Mouse (Mus musculus): ENCODE measurements at regions not wholly inside any gene's neighbourhood (a gene's known extent, or its start where the extent isn't known, plus 50 kb on each side); places are given as distances from the start of the nearest gene placed in this dataset.

- peak in 1 of 2 experiments; percentile 7 for DNase-seq (ENCODE audit: low spot score in 2 of 2)
These were observed 155.5 kb downstream of the Qrsl1 start for GRCm38 (mm10) chr10:43745931-43746630.

GRCm38 (mm10) chr10:43746631-43747001 lies 154.9 kb downstream of the Qrsl1 start:
- no peak for DNase-seq (ENCODE audit: low spot score in 2 of 2)

GRCm38 (mm10) chr10:43747541-43747940 lies 154.0 kb downstream of the Qrsl1 start:
- DNase-seq (ENCODE audit: low spot score in 2 of 2) = peak in 1 of 2 experiments; percentile 8

GRCm38 (mm10) chr10:43748300-43748699 lies 153.2 kb downstream of the Qrsl1 start:
- no peak for DNase-seq (ENCODE audit: low spot score in 2 of 2)

- DNase-seq (ENCODE audit: low spot score in 2 of 2) = peak in 1 of 2 experiments; percentile 11
These were observed 151.9 kb downstream of the Qrsl1 start for GRCm38 (mm10) chr10:43749496-43750110.

GRCm38 (mm10) chr10:43750401-43750800 lies 151.1 kb downstream of the Qrsl1 start:
- no peak for DNase-seq (ENCODE audit: low spot score in 2 of 2)

GRCm38 (mm10) chr10:43750854-43751253 lies 150.7 kb downstream of the Qrsl1 start:
- DNase-seq (ENCODE audit: low spot score in 2 of 2) = no peak

GRCm38 (mm10) chr10:43751881-43752675 lies 149.5 kb downstream of the Qrsl1 start:
- DNase-seq (ENCODE audit: low spot score in 2 of 2) = peak in 1 of 2 experiments; percentile 20

GRCm38 (mm10) chr10:43756881-43757565 lies 144.5 kb downstream of the Qrsl1 start:
- DNase-seq (ENCODE audit: low spot score in 2 of 2) = no peak

GRCm38 (mm10) chr10:43758124-43759025 lies 143.2 kb downstream of the Qrsl1 start:
- DNase-seq (ENCODE audit: low spot score in 2 of 2) = no peak

GRCm38 (mm10) chr10:43759186-43759905 lies 142.2 kb downstream of the Qrsl1 start:
- DNase-seq (ENCODE audit: low spot score in 2 of 2) = no peak

- DNase-seq (ENCODE audit: low spot score in 2 of 2) = no peak
These were observed 141.7 kb downstream of the Qrsl1 start for GRCm38 (mm10) chr10:43759906-43760281.

- DNase-seq (ENCODE audit: low spot score in 2 of 2) = no peak
These were observed 139.5 kb downstream of the Qrsl1 start for GRCm38 (mm10) chr10:43761979-43762570.

GRCm38 (mm10) chr10:43764581-43764980 lies 137.0 kb downstream of the Qrsl1 start:
- DNase-seq (ENCODE audit: low spot score in 2 of 2) = no peak

GRCm38 (mm10) chr10:43765275-43765674 lies 136.3 kb downstream of the Qrsl1 start:
- no peak for DNase-seq (ENCODE audit: low spot score in 2 of 2)

GRCm38 (mm10) chr10:43765829-43766486 lies 135.6 kb downstream of the Qrsl1 start:
- no peak for DNase-seq (ENCODE audit: low spot score in 2 of 2)

- DNase-seq (ENCODE audit: low spot score in 2 of 2) = no peak
These were observed 133.4 kb downstream of the Qrsl1 start for GRCm38 (mm10) chr10:43767961-43768726.

- DNase-seq (ENCODE audit: low spot score in 2 of 2) = no peak
These were observed 132.5 kb downstream of the Qrsl1 start for GRCm38 (mm10) chr10:43769026-43769425.
